Mouse (Mus musculus) embryonic facial prominence, embryonic 14.5 days (tissue): ENCODE results near the gene Rnf214. TPM values are rescaled to one million over a fixed set of nuclear protein-coding genes. Genes with fewer than 3 reads are reported as not detected.

Experiments used
- ATAC-seq: fragments of 200-750 bp; cut with Nextera tagmentation; 2 replicates; pipeline ENCODE4 v1.8.0; 2017; ENCODE audit warnings: low read depth, moderate number of reproducible peaks, moderate TSS enrichment
- DNase-seq: peaks from one replicate; pipeline ENCODE4 v3.0.0-alpha.2; 2015; ENCODE audit warnings: low spot score
- H3K27ac ChIP-seq: fragments of 300-500 bp; sonication (generic); replicated peaks from 2 replicates; pipeline ENCODE4 v1.5.1; 2014; ENCODE audit warnings: low read depth, mild to moderate bottlenecking, low read length, moderate library complexity
- H3K27me3 ChIP-seq: fragments of 300-500 bp; sonication (generic); replicated peaks from 2 replicates; pipeline ENCODE4 v1.6.1; 2014; ENCODE audit warnings: low read length; ENCODE audit not compliant: control insufficient read depth, insufficient read depth
- H3K36me3 ChIP-seq: fragments of 300-500 bp; sonication (generic); 2 replicates; pipeline ENCODE4 v1.6.1; 2014; ENCODE audit warnings: low read length, mixed read lengths; ENCODE audit not compliant: control insufficient read depth, insufficient read depth
- H3K4me1 ChIP-seq: fragments of 300-500 bp; sonication (generic); 2 replicates; pipeline ENCODE4 v1.6.1; 2014; ENCODE audit warnings: antibody characterized with exemption, low read length; ENCODE audit not compliant: control insufficient read depth, insufficient read depth
- H3K4me2 ChIP-seq: fragments of 300-500 bp; sonication (generic); 2 replicates; pipeline ENCODE4 v1.6.1; 2014; ENCODE audit warnings: low read depth, mild to moderate bottlenecking, low read length, moderate library complexity, mixed read lengths
- H3K4me3 ChIP-seq: fragments of 300-500 bp; sonication (generic); 2 replicates; pipeline ENCODE4 v1.5.1; 2014; ENCODE audit warnings: low read depth, mild to moderate bottlenecking, low read length
- H3K9ac ChIP-seq: fragments of 300-500 bp; sonication (generic); 2 replicates; pipeline ENCODE4 v1.6.1; 2014; ENCODE audit warnings: low read depth, mild to moderate bottlenecking, low read length, moderate library complexity, mixed read lengths
- H3K9me3 ChIP-seq: fragments of 300-500 bp; sonication (generic); 2 replicates; pipeline ENCODE4 v1.6.1; 2016; ENCODE audit warnings: low read length; ENCODE audit not compliant: control insufficient read depth
- WGBS: fragments of 180-500 bp; shearing (Covaris S2); extraction: QIAGEN DNeasy Blood & Tissue Kit; methylation state at CpG from one replicate; pipeline ENCODE4 v1.1.7; 2014; 5-methylcytosine and 5-hydroxymethylcytosine counted together
- polyA plus RNA-seq: library from polyadenylated mRNA; unstranded; fragments of >200 nt; fragmentation: Nextera tagmentation; extraction: Ambion mirVana; gene quantifications from 2 replicates; pipeline ENCODE4 v1.2.1, GENCODE M21; 2014

Gene Rnf214
- 47.7 and 50.3 TPM in 2 replicates for polyA plus RNA-seq

- Histone ChIP-seq H3K36me3 (peaks cover 50% of the 10 kb centered on the region), H3K9ac (peak within 1 kb of the TSS; percentile 94)
- peak; percentile 94 for ATAC-seq
Measured at GRCm38 (mm10) chr9:45906355-45907077, at the start of gene Rnf214, which contains the start of gene Pcsk7. Rnf214 (minus strand) TSS chr9:45906911. Pcsk7 (plus strand) TSS chr9:45906497.

GRCm38 (mm10) chr9:45955107-45955963 is 48.6 kb upstream of the Rnf214 start, which contains the start of gene Sidt2:
Sidt2 (minus strand) TSS chr9:45955258.
- peak; percentile 97 for ATAC-seq
- Histone ChIP-seq H3K27ac (peak within 1 kb of the TSS; percentile 89), H3K4me1 (peaks cover 15% of the 10 kb centered on the region), H3K36me3 (peaks cover 25% of the 10 kb centered on the region), H3K9ac (peak within 1 kb of the TSS; percentile 96), H3K9me3 (no peaks in the 10 kb centered on the region), H3K4me3 (peak within 1 kb of the TSS; percentile 91), H3K27me3 (no peaks in the 10 kb centered on the region), H3K4me2 (peak within 1 kb of the TSS; percentile 68)
- peak; percentile 96 for DNase-seq
- WGBS = under 1% methylated on average over 33 of the region's 48 CpGs

More at GRCm38 (mm10) chr9:45906355-45907077, at the start of gene Rnf214, which contains the start of gene Pcsk7:
- 0% methylated on average over 47 of the region's 80 CpGs for WGBS
- H3K9me3 ChIP-seq = no peaks in the 10 kb centered on the region
- H3K27ac ChIP-seq = peak within 1 kb of the TSS; percentile 91
- H3K4me3 ChIP-seq = peak within 1 kb of the TSS; percentile 95
- no peaks in the 10 kb centered on the region for H3K27me3 ChIP-seq
- peaks cover 12% of the 10 kb centered on the region for H3K4me1 ChIP-seq
- H3K4me2 ChIP-seq = peak within 1 kb of the TSS; percentile 85
- peak; percentile 91 for DNase-seq

- Histone ChIP-seq H3K9ac (peak overlapping the region; percentile 96), H3K27ac (peak overlapping the region; percentile 89), H3K4me1 (peaks cover 15% of the 10 kb centered on the region), H3K4me2 (peak overlapping the region; percentile 68), H3K27me3 (no peaks in the 10 kb centered on the region), H3K9me3 (no peaks in the 10 kb centered on the region), H3K36me3 (peaks cover 33% of the 10 kb centered on the region), H3K4me3 (peak overlapping the region; percentile 91)
- ATAC-seq (peak; percentile 71), DNase-seq (peak; percentile 46)
- under 1% methylated on average over 12 of the region's 63 CpGs for WGBS
Measured at GRCm38 (mm10) chr9:45954294-45955106, 47.8 kb upstream of the Rnf214 start.

- Histone ChIP-seq H3K4me2 (peak overlapping the region; percentile 68), H3K4me3 (peak overlapping the region; percentile 91), H3K36me3 (peaks cover 41% of the 10 kb centered on the region), H3K27ac (peak overlapping the region; percentile 89), H3K9ac (peak overlapping the region; percentile 96), H3K27me3 (no peaks in the 10 kb centered on the region), H3K4me1 (peaks cover 15% of the 10 kb centered on the region), H3K9me3 (no peaks in the 10 kb centered on the region)
- ATAC-seq (no peak), DNase-seq (peak; percentile 39)
- 41% methylated on average over 13 of the region's 13 CpGs for WGBS
Measured at GRCm38 (mm10) chr9:45953511-45954293, 47.0 kb upstream of the Rnf214 start.

GRCm38 (mm10) chr9:45952890-45953289 is 46.2 kb upstream of the Rnf214 start:
- Histone ChIP-seq H3K9ac (peak overlapping the region; percentile 96; the same call in 1 of the 2 replicates), H3K27me3 (no peaks in the 10 kb centered on the region), H3K9me3 (no peaks in the 10 kb centered on the region), H3K4me1 (peaks cover 15% of the 10 kb centered on the region), H3K4me3 (peak overlapping the region; percentile 91), H3K27ac (no peak overlapping the region), H3K4me2 (peak overlapping the region; percentile 68), H3K36me3 (peaks cover 49% of the 10 kb centered on the region)
- ATAC-seq = no peak
- WGBS = 73% methylated on average over 7 of the region's 7 CpGs
- no peak for DNase-seq

GRCm38 (mm10) chr9:45952057-45952456 is 45.3 kb upstream of the Rnf214 start:
- no peak overlapping the region for H3K9ac ChIP-seq
- H3K9me3 ChIP-seq = no peaks in the 10 kb centered on the region
- H3K27me3 ChIP-seq = no peaks in the 10 kb centered on the region
- H3K4me3 ChIP-seq = no peak overlapping the region
- peaks cover 58% of the 10 kb centered on the region for H3K36me3 ChIP-seq
- peaks cover 15% of the 10 kb centered on the region for H3K4me1 ChIP-seq
- DNase-seq = no peak
- 92% methylated on average over 4 of the region's 4 CpGs for WGBS
- no peak overlapping the region for H3K27ac ChIP-seq
- ATAC-seq = no peak
- no peak overlapping the region for H3K4me2 ChIP-seq

GRCm38 (mm10) chr9:45946872-45947183 is 40.1 kb upstream of the Rnf214 start:
- 79% methylated on average over 10 of the region's 10 CpGs for WGBS
- peaks cover 99% of the 10 kb centered on the region for H3K36me3 ChIP-seq
- no peak for ATAC-seq

More at GRCm38 (mm10) chr9:45946872-45947183, 40.1 kb upstream of the Rnf214 start:
- no peaks in the 10 kb centered on the region for H3K27me3 ChIP-seq
- no peak overlapping the region for H3K27ac ChIP-seq
- no peaks in the 10 kb centered on the region for H3K4me1 ChIP-seq
- DNase-seq = no peak
- H3K4me3 ChIP-seq = no peak overlapping the region
- H3K9ac ChIP-seq = no peak overlapping the region
- H3K4me2 ChIP-seq = no peak overlapping the region
- no peaks in the 10 kb centered on the region for H3K9me3 ChIP-seq
